8 mouse cellular contexts compared by ENCODE assay signal in the genomic region with DNA sequence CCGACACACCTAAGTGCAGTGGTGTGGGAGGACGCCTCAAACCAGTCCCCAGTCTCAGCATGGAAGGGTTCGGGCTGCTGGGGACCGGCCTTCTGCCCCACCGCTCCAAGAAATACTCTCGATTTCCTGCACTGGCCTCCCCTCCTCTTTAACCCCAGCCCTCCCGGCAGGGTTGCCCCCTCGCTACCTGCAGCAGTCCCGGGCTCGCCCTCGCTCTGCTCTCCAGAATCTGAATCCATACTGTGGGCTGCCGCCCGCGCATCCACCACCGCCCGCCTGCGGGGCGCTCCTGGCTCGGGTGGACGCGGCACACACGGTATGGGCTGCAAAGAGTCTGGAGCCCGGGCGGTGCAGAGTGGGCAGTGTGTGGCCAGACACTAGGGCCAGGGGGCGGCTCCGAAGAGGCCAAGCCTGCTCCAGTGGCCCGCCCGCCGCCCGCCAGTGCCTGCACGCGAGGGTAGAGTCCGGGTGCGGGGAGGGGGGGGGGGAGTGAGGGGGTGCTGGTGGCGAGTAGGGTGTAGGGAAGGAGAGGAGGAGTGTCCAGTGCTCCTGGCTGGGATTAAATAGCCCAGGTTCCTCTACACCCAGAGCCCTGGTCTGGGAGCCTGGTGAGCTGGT. TPM values are rescaled to one million over a fixed set of nuclear protein-coding genes. Genes with fewer than 3 reads are reported as not detected.
DNase-seq lines count a peak whose midpoint lies in the region; ATAC-seq and TF ChIP-seq lines count a peak whose summit lies in the region.

TSS of gene Tnfaip8l3 (minus strand) at position 357 of the 618 bp plus-strand sequence.

- H3K36me3 ChIP-seq in liver, embryonic 14.5 days (replicated peaks; ENCODE audit: control insufficient read depth, insufficient read depth, low read depth), result no peaks in the 10 kb centered on the region

- peak within 1 kb of the TSS; percentile 56 for H3K4me2 ChIP-seq in liver, embryonic 14.5 days (ENCODE audit: low read depth)

- peak within 1 kb of the TSS; percentile 28 to 50 for H3K4me3 ChIP-seq in liver, embryonic 14.5 days (ENCODE audit: insufficient read depth in 1 of 2, low read depth in 2 of 2, low read length in 2 of 2)

- ATAC-seq in liver, embryonic 14.5 days (ENCODE audit: insufficient read depth), result peak; percentile 41; the same call in 1 of the 2 replicates
- no peak for ATAC-seq in megakaryocyte progenitor cell, adult 5-6 weeks (replicated peaks; ENCODE audit: poor library complexity)

- H3K27ac ChIP-seq in liver, embryonic 14.5 days, result no peak within 1 kb of the TSS

- WGBS in liver, embryonic 14.5 days (ENCODE audit: insufficient replicate concordance), result under 1% methylated on average over 32 of the region's 35 CpGs

- peak; percentile 31 to 49 for DNase-seq in cerebellum, postnatal 25 days
- no peak for DNase-seq in cerebellum, adult 11-12 months
- DNase-seq in cerebellum, postnatal 36 days, result peak; percentile 5 to 11
- peak; percentile 4 to 17 for DNase-seq in heart, adult 9 months (ENCODE audit: low spot score in 2 of 2)
- peak; percentile 31 for DNase-seq in kidney, adult 9 months
- no peak for DNase-seq in liver, embryonic 14.5 days (ENCODE audit: low read depth in 3 of 3, low spot score in 3 of 3)
- DNase-seq in neural tube, embryonic 10.5 days (ENCODE audit: extremely low spot score, low spot score), result peak; percentile 62

- no peak for TF ChIP-seq EP300 in liver, embryonic 14.5 days (IDR thresholded peaks at IDR 0.05; ENCODE audit: low read depth)

- H3K9me3 ChIP-seq in liver, embryonic 14.5 days (ENCODE audit: control insufficient read depth, low read length), result no peaks in the 10 kb centered on the region

- no peak within 1 kb of the TSS for H3K9ac ChIP-seq in liver, embryonic 14.5 days (replicated peaks)

- H3K27me3 ChIP-seq in liver, embryonic 14.5 days (ENCODE audit: control insufficient read depth, insufficient read depth, low read length), result peaks cover 5% of the 10 kb centered on the region

- no peaks in the 10 kb centered on the region for H3K4me1 ChIP-seq in liver, embryonic 14.5 days (replicated peaks; ENCODE audit: control insufficient read depth in 2 of 2, insufficient read depth in 2 of 2, low read length in 1 of 2)

- TF ChIP-seq CTCF in liver, embryonic 14.5 days (IDR thresholded peaks at IDR 0.05; ENCODE audit: low read depth), result no peak

RNA-seq across cellular contexts. Expression of gene Tnfaip8l3, which starts in this region (rescaled TPM):
- polyA plus RNA-seq in liver, embryonic 14.5 days (2012; rRNA removed), result 0.13 and 0.14 TPM in 2 replicates
- polyA plus RNA-seq in liver, embryonic 14.5 days (2014; fragmentation: Nextera tagmentation; extraction: Ambion mirVana), result 0.06 and 0.14 TPM in 2 replicates
- total RNA-seq in megakaryocyte progenitor cell, adult 5-6 weeks (2015), result not detected in 2 replicates
- total RNA-seq in megakaryocyte progenitor cell, adult 5-6 weeks (2017), result 0.07 TPM in 1 of 2 replicates, not detected in the other

Comparison
In these comparisons a context has a peak if more than half of its experiments do, and no peak if none do; other contexts are left out.
1. DNase-seq: peak in cerebellum, postnatal 25 days (2 of 2), cerebellum, postnatal 36 days (2 of 2), heart, adult 9 months (2 of 2), kidney, adult 9 months (single experiment) and neural tube, embryonic 10.5 days (single experiment); none in cerebellum, adult 11-12 months (single experiment) and liver, embryonic 14.5 days (0 of 3).
2. Peak in ATAC-seq, H3K4me3 ChIP-seq and H3K4me2 ChIP-seq in liver, embryonic 14.5 days; RNA of the gene not detected or under 1 TPM.